Mouse (Mus musculus): ENCODE data around the gene Kri1.

DNA sequence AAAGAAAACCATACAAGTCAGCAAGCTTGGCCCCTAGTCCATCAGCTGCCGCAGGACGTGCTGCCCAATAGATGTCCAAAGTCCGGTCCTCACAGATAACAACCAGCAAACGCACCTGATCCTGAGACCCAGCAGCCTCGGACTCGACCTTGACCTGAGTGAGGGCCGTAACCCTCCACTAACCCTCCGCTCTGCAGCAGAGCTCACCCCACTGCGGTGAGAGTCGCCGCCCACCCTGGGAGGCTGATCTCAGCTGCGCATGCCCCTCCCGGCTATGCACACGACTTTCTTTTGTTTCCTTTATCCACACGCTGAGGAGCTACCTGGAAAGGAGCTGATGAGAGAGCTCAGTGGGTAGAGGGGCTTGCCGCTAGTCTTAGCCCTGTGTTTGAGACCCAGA lies 60.4 kb downstream of the Kri1 start:
- no peak for TF ChIP-seq CTCF (IDR thresholded peaks at IDR 0.05; ENCODE audit: low read depth, low read length)
- no peak for TF ChIP-seq POLR2A (IDR thresholded peaks at IDR 0.05; ENCODE audit: extremely low read depth, insufficient read depth, low read length)
